Mouse (Mus musculus) midbrain, embryonic 16.5 days (tissue): ENCODE data around the gene Sumo2. TPM values are rescaled to one million over a fixed set of nuclear protein-coding genes. Genes with fewer than 3 reads are reported as not detected.

ENCODE experiments used
- ATAC-seq: fragments of 200-750 bp; cut with Nextera tagmentation; 2 replicates; pipeline ENCODE4 v1.8.0; 2017; ENCODE audit warnings: moderate TSS enrichment
- H3K27ac ChIP-seq: fragments of 300-500 bp; sonication (generic); 2 replicates; pipeline ENCODE4 v1.5.1; 2014; ENCODE audit warnings: mild to moderate bottlenecking, low read length, mixed read lengths
- H3K27me3 ChIP-seq: fragments of 300-500 bp; sonication (generic); 2 replicates; pipeline ENCODE4 v1.6.1; 2014; ENCODE audit warnings: low read depth, low read length, mixed read lengths; ENCODE audit not compliant: control insufficient read depth, insufficient read depth
- H3K36me3 ChIP-seq: fragments of 300-500 bp; sonication (generic); 2 replicates; pipeline ENCODE4 v1.6.1; 2014; ENCODE audit warnings: mild to moderate bottlenecking, low read length, moderate library complexity, mixed read lengths; ENCODE audit not compliant: control insufficient read depth, insufficient read depth
- H3K4me1 ChIP-seq: fragments of 300-500 bp; sonication (generic); 2 replicates; pipeline ENCODE4 v1.6.1; 2014; ENCODE audit warnings: mild to moderate bottlenecking, low read length, mixed read lengths; ENCODE audit not compliant: control insufficient read depth, insufficient read depth
- H3K4me2 ChIP-seq: fragments of 300-500 bp; sonication (generic); 2 replicates; pipeline ENCODE4 v1.6.1; 2014; ENCODE audit warnings: mild to moderate bottlenecking, low read length, mixed read lengths
- H3K4me3 ChIP-seq: fragments of 300-500 bp; sonication (generic); 2 replicates; pipeline ENCODE4 v1.5.1; 2014; ENCODE audit warnings: low read depth, mild to moderate bottlenecking, low read length, moderate library complexity, mixed read lengths
- H3K9ac ChIP-seq: fragments of 300-500 bp; sonication (generic); 2 replicates; pipeline ENCODE4 v1.6.1; 2014; ENCODE audit warnings: low read depth, low read length, mixed read lengths
- H3K9me3 ChIP-seq: fragments of 300-500 bp; sonication (generic); replicated peaks from 2 replicates; pipeline ENCODE4 v1.6.1; 2014; ENCODE audit warnings: mild to moderate bottlenecking, low read length, mixed read lengths; ENCODE audit not compliant: control insufficient read depth, poor library complexity, severe bottlenecking
- WGBS: fragments of 180-500 bp; shearing (Covaris S2); extraction: QIAGEN DNeasy Blood & Tissue Kit; methylation state at CpG from one replicate; pipeline ENCODE4 v1.1.7; 2014; 5-methylcytosine and 5-hydroxymethylcytosine counted together
- polyA plus RNA-seq: library from polyadenylated mRNA; unstranded; fragments of >200 nt; fragmentation: Nextera tagmentation; extraction: Ambion mirVana; gene quantifications from 2 replicates; pipeline ENCODE4 v1.2.1, GENCODE M21; 2015

The Sumo2 gene
- polyA plus RNA-seq, 1 experiment from 2014 or later = 1,000 TPM

- Histone ChIP-seq H3K4me1 (no peaks in the 10 kb centered on the region), H3K9me3 (no peaks in the 10 kb centered on the region), H3K4me2 (no peak overlapping the region), H3K27ac (no peak overlapping the region), H3K4me3 (no peak overlapping the region), H3K27me3 (no peaks in the 10 kb centered on the region), H3K9ac (no peak overlapping the region), H3K36me3 (peaks cover 26% of the 10 kb centered on the region)
- ATAC-seq = no peak
- 96% methylated on average over 2 of the region's 2 CpGs for WGBS
Measured at GRCm38 (mm10) chr11:115522238-115522637, 13.8 kb downstream of the Sumo2 start.

GRCm38 (mm10) chr11:115521080-115521479 lies 15.0 kb downstream of the Sumo2 start:
- Histone ChIP-seq H3K4me1 (no peaks in the 10 kb centered on the region), H3K9me3 (no peaks in the 10 kb centered on the region), H3K27me3 (no peaks in the 10 kb centered on the region), H3K4me3 (no peak overlapping the region), H3K27ac (no peak overlapping the region), H3K36me3 (peaks cover 17% of the 10 kb centered on the region), H3K4me2 (no peak overlapping the region), H3K9ac (no peak overlapping the region)
- ATAC-seq = no peak
- 93% methylated on average over 4 of the region's 4 CpGs for WGBS

- Histone ChIP-seq H3K4me1 (no peaks in the 10 kb centered on the region), H3K9me3 (no peaks in the 10 kb centered on the region), H3K4me3 (no peak overlapping the region), H3K27me3 (no peaks in the 10 kb centered on the region), H3K9ac (no peak overlapping the region), H3K27ac (no peak overlapping the region), H3K36me3 (peaks cover 15% of the 10 kb centered on the region), H3K4me2 (no peak overlapping the region)
- WGBS = 47% methylated on average over 2 of the region's 2 CpGs
- ATAC-seq = no peak
Measured at GRCm38 (mm10) chr11:115520218-115520617, 15.9 kb downstream of the Sumo2 start.

- Histone ChIP-seq H3K27me3 (no peaks in the 10 kb centered on the region), H3K27ac (no peak overlapping the region), H3K36me3 (peaks cover 9% of the 10 kb centered on the region), H3K9ac (no peak overlapping the region), H3K4me3 (no peak overlapping the region), H3K9me3 (no peaks in the 10 kb centered on the region), H3K4me2 (no peak overlapping the region), H3K4me1 (no peaks in the 10 kb centered on the region)
- no peak for ATAC-seq
- WGBS = 91% methylated on average over 3 of the region's 3 CpGs
Measured at GRCm38 (mm10) chr11:115519581-115519980, 16.5 kb downstream of the Sumo2 start.

GRCm38 (mm10) chr11:115518693-115519092 lies 17.4 kb downstream of the Sumo2 start:
- H3K36me3 ChIP-seq = peaks cover 6% of the 10 kb centered on the region; the same call in 1 of the 2 replicates
- H3K9ac ChIP-seq = no peak overlapping the region
- H3K4me2 ChIP-seq = no peak overlapping the region
- H3K4me1 ChIP-seq = no peaks in the 10 kb centered on the region
- H3K27ac ChIP-seq = no peak overlapping the region
- no peaks in the 10 kb centered on the region for H3K9me3 ChIP-seq
- 81% methylated on average over 9 of the region's 9 CpGs for WGBS
- no peaks in the 10 kb centered on the region for H3K27me3 ChIP-seq
- no peak overlapping the region for H3K4me3 ChIP-seq
- no peak for ATAC-seq

GRCm38 (mm10) chr11:115516942-115517341 lies 19.1 kb downstream of the Sumo2 start:
- Histone ChIP-seq H3K9me3 (no peaks in the 10 kb centered on the region), H3K4me2 (no peak overlapping the region), H3K36me3 (no peaks in the 10 kb centered on the region), H3K4me3 (no peak overlapping the region), H3K4me1 (no peaks in the 10 kb centered on the region), H3K27ac (no peak overlapping the region), H3K27me3 (no peaks in the 10 kb centered on the region), H3K9ac (no peak overlapping the region)
- WGBS = 89% methylated on average over 5 of the region's 5 CpGs
- ATAC-seq = no peak

- Histone ChIP-seq H3K36me3 (no peaks in the 10 kb centered on the region), H3K9me3 (no peaks in the 10 kb centered on the region), H3K9ac (no peak overlapping the region), H3K27me3 (no peaks in the 10 kb centered on the region), H3K4me3 (no peak overlapping the region), H3K4me2 (no peak overlapping the region), H3K27ac (no peak overlapping the region), H3K4me1 (peaks cover 17% of the 10 kb centered on the region)
- ATAC-seq = no peak
- WGBS = 73% methylated on average over 6 of the region's 6 CpGs
Measured at GRCm38 (mm10) chr11:115515021-115515420, 21.1 kb downstream of the Sumo2 start.

GRCm38 (mm10) chr11:115514238-115514663 lies 21.8 kb downstream of the Sumo2 start, which contains the start of gene Jpt1:
Jpt1 (minus strand) TSS chr11:115514387.
- Histone ChIP-seq H3K36me3 (no peaks in the 10 kb centered on the region), H3K27me3 (no peaks in the 10 kb centered on the region), H3K4me1 (peaks cover 21% of the 10 kb centered on the region), H3K9ac (peak within 1 kb of the TSS; percentile 99), H3K4me2 (peak within 1 kb of the TSS; percentile 89), H3K27ac (peak within 1 kb of the TSS; percentile 94), H3K4me3 (peak within 1 kb of the TSS; percentile 97), H3K9me3 (no peaks in the 10 kb centered on the region)
- ATAC-seq = peak; percentile 95
- 0% methylated on average over 24 of the region's 24 CpGs for WGBS

- H3K4me2 ChIP-seq = peak overlapping the region; percentile 89
- H3K9ac ChIP-seq = peak overlapping the region; percentile 99
- peak; percentile 62 for ATAC-seq
- H3K4me1 ChIP-seq = peaks cover 23% of the 10 kb centered on the region
- no peaks in the 10 kb centered on the region for H3K27me3 ChIP-seq
- WGBS = under 1% methylated on average over 57 of the region's 57 CpGs
- peak overlapping the region; percentile 97 for H3K4me3 ChIP-seq
- no peaks in the 10 kb centered on the region for H3K36me3 ChIP-seq
- H3K9me3 ChIP-seq = no peaks in the 10 kb centered on the region
- H3K27ac ChIP-seq = peak overlapping the region; percentile 94
Measured at GRCm38 (mm10) chr11:115513271-115514237, 22.5 kb downstream of the Sumo2 start.
